Mouse (Mus musculus): Measurements from ENCODE around the gene Acap3. TPM values are rescaled to one million over a fixed set of nuclear protein-coding genes. Genes with fewer than 3 reads are reported as not detected.

The Acap3 gene
- polyA plus RNA-seq, 1 experiment from 2014 or later, result 34.6 TPM

- no peaks in the 10 kb centered on the region for H3K9me3 ChIP-seq (ENCODE audit: control insufficient read depth, low read length)
- H3K27me3 ChIP-seq (ENCODE audit: control insufficient read depth, insufficient read depth, low read length), result no peaks in the 10 kb centered on the region
- no peaks in the 10 kb centered on the region; the same call in 1 of the 2 replicates for H3K36me3 ChIP-seq (ENCODE audit: control insufficient read depth, insufficient read depth, low read length)
- H3K4me2 ChIP-seq (ENCODE audit: low read depth, low read length, severe bottlenecking), result peak overlapping the region; percentile 90
- ATAC-seq (replicated peaks; ENCODE audit: low FRiP score) (peak; percentile 10), DNase-seq (ENCODE audit: low spot score) (no peak)
- H3K27ac ChIP-seq (ENCODE audit: low read depth, low read length), result 0 out of 2 replicates have a peak overlapping the region, but pooled peaks have one; percentile 12
- H3K4me1 ChIP-seq (replicated peaks; ENCODE audit: control insufficient read depth, insufficient read depth, low read length), result peaks cover 6% of the 10 kb centered on the region; the same call in 1 of the 2 replicates
- H3K4me3 ChIP-seq (ENCODE audit: low read depth, low read length), result peak overlapping the region; percentile 82
- peak overlapping the region; percentile 84 for H3K9ac ChIP-seq (ENCODE audit: low read length)
- 10% methylated on average over 22 of the region's 22 CpGs for WGBS
Observed at GRCm38 (mm10) chr4:155868614-155869298, 22.9 kb upstream of the Acap3 start.

- DNase-seq (ENCODE audit: low spot score) (peak; percentile 98), ATAC-seq (replicated peaks; ENCODE audit: low FRiP score) (peak; percentile 96)
- Histone ChIP-seq H3K27me3 (ENCODE audit: control insufficient read depth, insufficient read depth, low read length) (no peaks in the 10 kb centered on the region), H3K4me2 (ENCODE audit: low read depth, low read length, severe bottlenecking) (peak within 1 kb of the TSS; percentile 90), H3K27ac (ENCODE audit: low read depth, low read length) (0 out of 2 replicates have a peak within 1 kb of the TSS, but pooled peaks have one; percentile 12), H3K36me3 (ENCODE audit: control insufficient read depth, insufficient read depth, low read length) (no peaks in the 10 kb centered on the region; the same call in 1 of the 2 replicates), H3K4me1 (replicated peaks; ENCODE audit: control insufficient read depth, insufficient read depth, low read length) (peaks cover 6% of the 10 kb centered on the region; the same call in 1 of the 2 replicates), H3K9me3 (ENCODE audit: control insufficient read depth, low read length) (no peaks in the 10 kb centered on the region), H3K4me3 (ENCODE audit: low read depth, low read length) (peak within 1 kb of the TSS; percentile 82), H3K9ac (ENCODE audit: low read length) (peak within 1 kb of the TSS; percentile 84)
- under 1% methylated on average over 63 of the region's 63 CpGs for WGBS
Observed at GRCm38 (mm10) chr4:155869317-155870033, 22.1 kb upstream of the Acap3 start, which contains the start of the genes Cptp and Ints11. Gene Cptp (minus strand): TSS chr4:155869440. Gene Ints11 (plus strand): TSS chr4:155869546.

- ATAC-seq (replicated peaks; ENCODE audit: low FRiP score) (no peak), DNase-seq (ENCODE audit: low spot score) (no peak)
- H3K36me3 ChIP-seq (ENCODE audit: control insufficient read depth, insufficient read depth, low read length), result no peaks in the 10 kb centered on the region; the same call in 1 of the 2 replicates
- WGBS, result 93% methylated on average over 7 of the region's 7 CpGs
- no peaks in the 10 kb centered on the region for H3K9me3 ChIP-seq (ENCODE audit: control insufficient read depth, low read length)
- H3K27ac ChIP-seq (ENCODE audit: low read depth, low read length), result no peak overlapping the region
- peaks cover 6% of the 10 kb centered on the region; the same call in 1 of the 2 replicates for H3K4me1 ChIP-seq (replicated peaks; ENCODE audit: control insufficient read depth, insufficient read depth, low read length)
- no peaks in the 10 kb centered on the region for H3K27me3 ChIP-seq (ENCODE audit: control insufficient read depth, insufficient read depth, low read length)
- no peak overlapping the region for H3K4me3 ChIP-seq (ENCODE audit: low read depth, low read length)
- no peak overlapping the region for H3K4me2 ChIP-seq (ENCODE audit: low read depth, low read length, severe bottlenecking)
- H3K9ac ChIP-seq (ENCODE audit: low read length), result no peak overlapping the region
Observed at GRCm38 (mm10) chr4:155871404-155871803, 20.2 kb upstream of the Acap3 start.

GRCm38 (mm10) chr4:155883587-155883986 is 8.0 kb upstream of the Acap3 start:
- no peaks in the 10 kb centered on the region for H3K9me3 ChIP-seq (ENCODE audit: control insufficient read depth, low read length)
- DNase-seq (ENCODE audit: low spot score) (no peak), ATAC-seq (replicated peaks; ENCODE audit: low FRiP score) (no peak)
- no peak overlapping the region for H3K27ac ChIP-seq (ENCODE audit: low read depth, low read length)
- H3K27me3 ChIP-seq (ENCODE audit: control insufficient read depth, insufficient read depth, low read length), result no peaks in the 10 kb centered on the region
- no peak overlapping the region for H3K4me2 ChIP-seq (ENCODE audit: low read depth, low read length, severe bottlenecking)
- H3K4me1 ChIP-seq (replicated peaks; ENCODE audit: control insufficient read depth, insufficient read depth, low read length), result no peaks in the 10 kb centered on the region
- H3K4me3 ChIP-seq (ENCODE audit: low read depth, low read length), result no peak overlapping the region
- peaks cover 11% of the 10 kb centered on the region for H3K36me3 ChIP-seq (ENCODE audit: control insufficient read depth, insufficient read depth, low read length)
- WGBS, result 83% methylated on average over 3 of the region's 3 CpGs
- H3K9ac ChIP-seq (ENCODE audit: low read length), result no peak overlapping the region

- Histone ChIP-seq H3K27me3 (ENCODE audit: control insufficient read depth, insufficient read depth, low read length) (no peaks in the 10 kb centered on the region), H3K36me3 (ENCODE audit: control insufficient read depth, insufficient read depth, low read length) (peaks cover 11% of the 10 kb centered on the region), H3K4me2 (ENCODE audit: low read depth, low read length, severe bottlenecking) (no peak overlapping the region), H3K9ac (ENCODE audit: low read length) (no peak overlapping the region), H3K4me3 (ENCODE audit: low read depth, low read length) (no peak overlapping the region), H3K9me3 (ENCODE audit: control insufficient read depth, low read length) (no peaks in the 10 kb centered on the region), H3K4me1 (replicated peaks; ENCODE audit: control insufficient read depth, insufficient read depth, low read length) (peaks cover 6% of the 10 kb centered on the region; the same call in 1 of the 2 replicates), H3K27ac (ENCODE audit: low read depth, low read length) (no peak overlapping the region)
- DNase-seq (ENCODE audit: low spot score), result no peak
- ATAC-seq (replicated peaks; ENCODE audit: low FRiP score), result no peak
- 95% methylated on average over 5 of the region's 5 CpGs for WGBS
Observed at GRCm38 (mm10) chr4:155886330-155886729, 5.3 kb upstream of the Acap3 start.

- Histone ChIP-seq H3K27me3 (ENCODE audit: control insufficient read depth, insufficient read depth, low read length) (no peaks in the 10 kb centered on the region), H3K27ac (ENCODE audit: low read depth, low read length) (no peak overlapping the region), H3K9ac (ENCODE audit: low read length) (no peak overlapping the region), H3K4me2 (ENCODE audit: low read depth, low read length, severe bottlenecking) (no peak overlapping the region), H3K9me3 (ENCODE audit: control insufficient read depth, low read length) (no peaks in the 10 kb centered on the region), H3K4me3 (ENCODE audit: low read depth, low read length) (no peak overlapping the region), H3K4me1 (replicated peaks; ENCODE audit: control insufficient read depth, insufficient read depth, low read length) (peaks cover 6% of the 10 kb centered on the region; the same call in 1 of the 2 replicates), H3K36me3 (ENCODE audit: control insufficient read depth, insufficient read depth, low read length) (peaks cover 11% of the 10 kb centered on the region)
- DNase-seq (ENCODE audit: low spot score), result no peak
- ATAC-seq (replicated peaks; ENCODE audit: low FRiP score), result no peak
- 85% methylated on average over 10 of the region's 10 CpGs for WGBS
Observed at GRCm38 (mm10) chr4:155887674-155888073, 3.9 kb upstream of the Acap3 start.

- ATAC-seq (replicated peaks; ENCODE audit: low FRiP score) (no peak), DNase-seq (ENCODE audit: low spot score) (no peak)
- H3K36me3 ChIP-seq (ENCODE audit: control insufficient read depth, insufficient read depth, low read length), result peaks cover 11% of the 10 kb centered on the region
Observed at GRCm38 (mm10) chr4:155888181-155888580, 3.4 kb upstream of the Acap3 start.

GRCm38 (mm10) chr4:155889316-155889715 is 2.3 kb upstream of the Acap3 start:
- Histone ChIP-seq H3K9ac (ENCODE audit: low read length) (no peak overlapping the region; the same call in 1 of the 2 replicates), H3K4me2 (ENCODE audit: low read depth, low read length, severe bottlenecking) (no peak overlapping the region), H3K4me1 (replicated peaks; ENCODE audit: control insufficient read depth, insufficient read depth, low read length) (peaks cover 14% of the 10 kb centered on the region; the same call in 1 of the 2 replicates), H3K36me3 (ENCODE audit: control insufficient read depth, insufficient read depth, low read length) (peaks cover 11% of the 10 kb centered on the region), H3K4me3 (ENCODE audit: low read depth, low read length) (no peak overlapping the region), H3K27me3 (ENCODE audit: control insufficient read depth, insufficient read depth, low read length) (no peaks in the 10 kb centered on the region), H3K27ac (ENCODE audit: low read depth, low read length) (no peak overlapping the region), H3K9me3 (ENCODE audit: control insufficient read depth, low read length) (no peaks in the 10 kb centered on the region)
- WGBS, result 85% methylated on average over 5 of the region's 5 CpGs
- ATAC-seq (replicated peaks; ENCODE audit: low FRiP score) (no peak), DNase-seq (ENCODE audit: low spot score) (no peak)

More at GRCm38 (mm10) chr4:155888181-155888580, 3.4 kb upstream of the Acap3 start:
- Histone ChIP-seq H3K27me3 (ENCODE audit: control insufficient read depth, insufficient read depth, low read length) (no peaks in the 10 kb centered on the region), H3K9ac (ENCODE audit: low read length) (no peak overlapping the region), H3K4me3 (ENCODE audit: low read depth, low read length) (no peak overlapping the region), H3K4me1 (replicated peaks; ENCODE audit: control insufficient read depth, insufficient read depth, low read length) (peaks cover 7% of the 10 kb centered on the region; the same call in 1 of the 2 replicates), H3K27ac (ENCODE audit: low read depth, low read length) (no peak overlapping the region), H3K9me3 (ENCODE audit: control insufficient read depth, low read length) (no peaks in the 10 kb centered on the region), H3K4me2 (ENCODE audit: low read depth, low read length, severe bottlenecking) (no peak overlapping the region)
- WGBS, result 95% methylated on average over 9 of the region's 9 CpGs
